In the genomic region with DNA sequence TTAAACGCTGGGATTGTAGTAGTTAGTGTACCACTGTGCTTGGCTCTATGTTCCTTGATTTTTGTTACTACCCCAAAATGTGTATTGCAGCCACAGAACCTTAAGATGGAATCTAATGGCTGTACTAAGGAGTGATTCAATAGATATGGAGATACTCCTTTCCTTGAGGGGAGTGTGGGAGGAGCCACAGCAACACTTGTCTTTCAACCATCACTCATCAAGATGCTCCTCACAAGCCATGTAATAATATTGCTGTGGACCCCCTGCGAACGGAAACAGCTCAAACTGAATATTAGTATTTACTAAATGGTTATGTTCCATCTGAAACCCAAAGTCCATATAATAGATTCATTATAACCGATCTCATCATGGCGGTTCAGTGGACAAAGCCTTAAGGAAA, we compare ENCODE assay signal across 7 mouse cellular contexts. TPM values are rescaled to one million over a fixed set of nuclear protein-coding genes. Genes with fewer than 3 reads are reported as not detected.
A peak's percentile ranks its signal among the peaks of the same experiment; 100 is the strongest.
DNase-seq lines count a peak whose midpoint lies in the region; ATAC-seq lines count a peak whose summit lies in the region.

No protein-coding gene starts in this region.

- no peak for ATAC-seq in megakaryocyte, adult 5-6 weeks (ENCODE audit: poor library complexity, severe bottlenecking)
- no peak for ATAC-seq in embryonic facial prominence, embryonic 15.5 days (ENCODE audit: insufficient number of reproducible peaks, low FRiP score, low TSS enrichment, low read depth)
- no peak for ATAC-seq in liver, embryonic 11.5 days (replicated peaks; ENCODE audit: low FRiP score)
- no peak for ATAC-seq in granulocyte monocyte progenitor cell, adult 5-6 weeks (replicated peaks; ENCODE audit: poor library complexity, severe bottlenecking)

- H3K4me2 ChIP-seq in embryonic facial prominence, embryonic 15.5 days (replicated peaks): peak overlapping the region; percentile 70
- peak overlapping the region; percentile 75 for H3K4me2 ChIP-seq in liver, embryonic 11.5 days

- 2% methylated on average over 5 of the region's 5 CpGs for WGBS in embryonic facial prominence, embryonic 15.5 days
- 4% methylated on average over 5 of the region's 5 CpGs for WGBS in liver, embryonic 11.5 days

- H3K9me3 ChIP-seq in megakaryocyte, embryonic 14.5 days: no peaks in the 10 kb centered on the region
- H3K9me3 ChIP-seq in embryonic facial prominence, embryonic 15.5 days (replicated peaks): no peaks in the 10 kb centered on the region
- H3K9me3 ChIP-seq in liver, embryonic 11.5 days (ENCODE audit: control insufficient read depth, low read length): no peaks in the 10 kb centered on the region

- peak overlapping the region; percentile 100 for H3K27ac ChIP-seq in embryonic facial prominence, embryonic 15.5 days (replicated peaks)
- H3K27ac ChIP-seq in liver, embryonic 11.5 days (ENCODE audit: low read depth, low read length): peak overlapping the region; percentile 99

- H3K36me3 ChIP-seq in megakaryocyte, embryonic 14.5 days (replicated peaks; ENCODE audit: low read length): peaks cover 47% of the 10 kb centered on the region
- peaks cover 32% of the 10 kb centered on the region for H3K36me3 ChIP-seq in embryonic facial prominence, embryonic 15.5 days
- H3K36me3 ChIP-seq in liver, embryonic 11.5 days (ENCODE audit: control insufficient read depth, insufficient read depth, low read length): peaks cover 24% of the 10 kb centered on the region

- H3K27me3 ChIP-seq in megakaryocyte, embryonic 14.5 days (replicated peaks): no peaks in the 10 kb centered on the region
- H3K27me3 ChIP-seq in embryonic facial prominence, embryonic 15.5 days: no peaks in the 10 kb centered on the region
- no peaks in the 10 kb centered on the region for H3K27me3 ChIP-seq in liver, embryonic 11.5 days (replicated peaks; ENCODE audit: control insufficient read depth, insufficient read depth, low read length)

- no peak for DNase-seq in liver, embryonic 11.5 days (ENCODE audit: low spot score)
- no peak for DNase-seq in frontal cortex, postnatal 36 days (ENCODE audit: low spot score in 2 of 2)
- no peak for DNase-seq in layer of hippocampus, postnatal 14 days (ENCODE audit: low spot score in 2 of 2)

- peaks cover 56% of the 10 kb centered on the region for H3K4me1 ChIP-seq in megakaryocyte, embryonic 14.5 days
- H3K4me1 ChIP-seq in embryonic facial prominence, embryonic 15.5 days: peaks cover 22% of the 10 kb centered on the region
- H3K4me1 ChIP-seq in liver, embryonic 11.5 days (replicated peaks; ENCODE audit: control insufficient read depth, insufficient read depth, low read length): peaks cover 8% of the 10 kb centered on the region

- peak overlapping the region; percentile 100 for H3K9ac ChIP-seq in embryonic facial prominence, embryonic 15.5 days
- H3K9ac ChIP-seq in liver, embryonic 11.5 days (ENCODE audit: low read depth, low read length): peak overlapping the region; percentile 100

- H3K4me3 ChIP-seq in megakaryocyte, embryonic 14.5 days (replicated peaks): peak overlapping the region; percentile 99
- H3K4me3 ChIP-seq in embryonic facial prominence, embryonic 15.5 days (replicated peaks): peak overlapping the region; percentile 97
- peak overlapping the region; percentile 96 for H3K4me3 ChIP-seq in liver, embryonic 11.5 days (ENCODE audit: low read depth, low read length)

RNA-seq across cellular contexts. Expression of gene Mat2a, which starts 1.1 kb away (rescaled TPM):
- 1.6 and 17.1 TPM in 2 replicates for polyA plus RNA-seq in megakaryocyte, embryonic 14.5 days (2012; ENCODE audit: insufficient read depth, low replicate concordance)
- 181 and 183 TPM in 2 replicates for total RNA-seq in megakaryocyte, adult 5-6 weeks (2015)
- 95.4 and 105 TPM in 2 replicates for total RNA-seq in megakaryocyte, adult 5-6 weeks (2017)
- 294 and 307 TPM in 2 replicates for polyA plus RNA-seq in embryonic facial prominence, embryonic 15.5 days (2015; fragmentation: Nextera tagmentation; extraction: Ambion mirVana)
- polyA plus RNA-seq in liver, embryonic 11.5 days (2014; fragmentation: Nextera tagmentation; extraction: Ambion mirVana): 426 and 477 TPM in 2 replicates
- total RNA-seq in granulocyte monocyte progenitor cell, adult 5-6 weeks (2014; fragmentation: Nextera tagmentation): 387 and 444 TPM in 2 replicates
- total RNA-seq in granulocyte monocyte progenitor cell, adult 5-6 weeks (2017): 211 and 247 TPM in 2 replicates
- total RNA-seq in layer of hippocampus, postnatal 14 days (2021): 100 to 1,000 TPM; 176 to 196 TPM

RNA-seq across cellular contexts. Expression of gene Ggcx, which starts 24.1 kb away (rescaled TPM):
- polyA plus RNA-seq in megakaryocyte, embryonic 14.5 days (2012; ENCODE audit: insufficient read depth, low replicate concordance): 4.8 and 8.6 TPM in 2 replicates
- total RNA-seq in megakaryocyte, adult 5-6 weeks (2015): 5.6 and 7.8 TPM in 2 replicates
- 6.0 and 8.3 TPM in 2 replicates for total RNA-seq in megakaryocyte, adult 5-6 weeks (2017)
- 39.0 and 42.6 TPM in 2 replicates for polyA plus RNA-seq in embryonic facial prominence, embryonic 15.5 days (2015; fragmentation: Nextera tagmentation; extraction: Ambion mirVana)
- 24.1 and 26.9 TPM in 2 replicates for polyA plus RNA-seq in liver, embryonic 11.5 days (2014; fragmentation: Nextera tagmentation; extraction: Ambion mirVana)
- 7.9 and 8.8 TPM in 2 replicates for total RNA-seq in granulocyte monocyte progenitor cell, adult 5-6 weeks (2014; fragmentation: Nextera tagmentation)
- total RNA-seq in granulocyte monocyte progenitor cell, adult 5-6 weeks (2017): 9.6 and 19.7 TPM in 2 replicates
- 10 to 100 TPM; 21.0 to 22.1 TPM for total RNA-seq in layer of hippocampus, postnatal 14 days (2021)

RNA-seq across cellular contexts. Expression of gene Vamp8, which starts 47.7 kb away (rescaled TPM):
- 31.1 and 174 TPM in 2 replicates for polyA plus RNA-seq in megakaryocyte, embryonic 14.5 days (2012; ENCODE audit: insufficient read depth, low replicate concordance)
- total RNA-seq in megakaryocyte, adult 5-6 weeks (2015): 219 and 236 TPM in 2 replicates
- 199 and 241 TPM in 2 replicates for total RNA-seq in megakaryocyte, adult 5-6 weeks (2017)
- polyA plus RNA-seq in embryonic facial prominence, embryonic 15.5 days (2015; fragmentation: Nextera tagmentation; extraction: Ambion mirVana): 177 and 183 TPM in 2 replicates
- 265 and 274 TPM in 2 replicates for polyA plus RNA-seq in liver, embryonic 11.5 days (2014; fragmentation: Nextera tagmentation; extraction: Ambion mirVana)
- total RNA-seq in granulocyte monocyte progenitor cell, adult 5-6 weeks (2014; fragmentation: Nextera tagmentation): 239 and 250 TPM in 2 replicates
- 347 and 437 TPM in 2 replicates for total RNA-seq in granulocyte monocyte progenitor cell, adult 5-6 weeks (2017)
- 10 to 100 TPM; 11.4 to 15.3 TPM for total RNA-seq in layer of hippocampus, postnatal 14 days (2021)

RNA-seq across cellular contexts. Expression of gene Vamp5, which starts 58.0 kb away (rescaled TPM):
- 12.5 and 61.7 TPM in 2 replicates for polyA plus RNA-seq in megakaryocyte, embryonic 14.5 days (2012; ENCODE audit: insufficient read depth, low replicate concordance)
- 15.4 and 20.0 TPM in 2 replicates for total RNA-seq in megakaryocyte, adult 5-6 weeks (2015)
- 6.5 and 12.4 TPM in 2 replicates for total RNA-seq in megakaryocyte, adult 5-6 weeks (2017)
- 27.9 and 29.0 TPM in 2 replicates for polyA plus RNA-seq in embryonic facial prominence, embryonic 15.5 days (2015; fragmentation: Nextera tagmentation; extraction: Ambion mirVana)
- 164 and 181 TPM in 2 replicates for polyA plus RNA-seq in liver, embryonic 11.5 days (2014; fragmentation: Nextera tagmentation; extraction: Ambion mirVana)
- 12.4 and 43.7 TPM in 2 replicates for total RNA-seq in granulocyte monocyte progenitor cell, adult 5-6 weeks (2014; fragmentation: Nextera tagmentation)
- total RNA-seq in granulocyte monocyte progenitor cell, adult 5-6 weeks (2017): 8.6 and 16.5 TPM in 2 replicates
- 1 to 10 TPM; 3.7 to 4.2 TPM for total RNA-seq in layer of hippocampus, postnatal 14 days (2021)

Comparison
In these comparisons a context has a peak if more than half of its experiments do, and no peak if none do; other contexts are left out.
1. RNA of gene Vamp8, which starts 47.7 kb away (total RNA-seq): 239 to 437 TPM in granulocyte monocyte progenitor cell, adult 5-6 weeks and 199 to 241 TPM in megakaryocyte, adult 5-6 weeks; 11.4 to 15.3 TPM in layer of hippocampus, postnatal 14 days; every median in the first group is over 10 times any median in the second.
2. Peak in every context shown above with its lines, with median percentiles within 50 percentile points of each other: H3K4me3 ChIP-seq.